Mouse (Mus musculus) right cerebral cortex, postnatal 10 days (tissue): ENCODE measurements around the gene Il4ra.

Source experiments
- DNase-seq, 2 experiments: peaks; one replicate each; pipeline ENCODE4 v3.0.0; 2021; ENCODE audit warnings: low spot score in 2 of 2

Gene Il4ra

GRCm38 (mm10) chr7:125551766-125552709, at the start of gene Il4ra:
Gene Il4ra, plus strand, starts transcription at chr7:125552120.
- DNase-seq: peak; percentile 79 to 81

- DNase-seq: no peak
Observed at GRCm38 (mm10) chr7:125503374-125504092, 48.4 kb upstream of the Il4ra start.

DNA sequence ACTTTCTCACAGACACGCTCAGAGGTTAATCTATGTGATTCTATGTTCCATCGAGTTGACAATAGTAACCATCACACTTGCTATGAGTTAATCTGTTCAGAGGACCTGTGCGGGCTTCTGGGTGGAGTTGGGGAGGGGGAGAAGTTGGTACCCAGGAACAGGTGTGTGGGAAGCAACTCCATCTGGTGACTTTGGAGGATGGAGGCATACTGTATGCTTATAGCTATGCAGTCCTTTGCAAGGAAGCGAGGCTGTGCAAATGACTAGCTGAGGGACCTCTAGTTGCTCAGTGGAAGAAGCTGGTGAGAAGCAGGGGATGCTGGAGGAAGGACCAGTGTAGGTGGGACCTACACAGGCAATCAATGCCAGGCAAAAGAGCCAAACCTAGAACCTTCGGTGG, 47.3 kb upstream of the Il4ra start:
- peak in 1 of 2 experiments; percentile 40 for DNase-seq

DNA sequence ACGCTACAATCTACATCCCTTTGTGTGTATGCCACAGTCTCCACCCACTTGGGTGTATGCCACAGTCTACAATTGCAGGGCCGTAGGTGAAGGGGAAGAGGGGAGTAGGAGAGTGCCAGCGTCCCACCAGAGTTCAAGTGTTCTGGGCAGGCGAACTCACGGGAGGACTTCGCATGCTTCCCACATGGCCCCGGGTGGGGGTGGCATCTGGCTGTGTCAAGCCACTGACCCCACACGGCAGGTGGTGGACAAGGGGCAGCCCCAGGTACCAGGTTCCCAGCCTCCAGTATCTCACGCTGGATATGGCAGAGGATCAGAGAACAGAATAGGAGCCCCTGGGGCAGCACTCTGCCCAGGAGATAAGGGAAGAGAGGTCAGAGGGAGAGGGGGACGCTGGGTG, 46.4 kb upstream of the Il4ra start:
- no peak for DNase-seq

- DNase-seq: no peak
Observed at GRCm38 (mm10) chr7:125507279-125507678, 44.6 kb upstream of the Il4ra start.

GRCm38 (mm10) chr7:125511432-125511831, 40.5 kb upstream of the Il4ra start:
- no peak for DNase-seq

DNA sequence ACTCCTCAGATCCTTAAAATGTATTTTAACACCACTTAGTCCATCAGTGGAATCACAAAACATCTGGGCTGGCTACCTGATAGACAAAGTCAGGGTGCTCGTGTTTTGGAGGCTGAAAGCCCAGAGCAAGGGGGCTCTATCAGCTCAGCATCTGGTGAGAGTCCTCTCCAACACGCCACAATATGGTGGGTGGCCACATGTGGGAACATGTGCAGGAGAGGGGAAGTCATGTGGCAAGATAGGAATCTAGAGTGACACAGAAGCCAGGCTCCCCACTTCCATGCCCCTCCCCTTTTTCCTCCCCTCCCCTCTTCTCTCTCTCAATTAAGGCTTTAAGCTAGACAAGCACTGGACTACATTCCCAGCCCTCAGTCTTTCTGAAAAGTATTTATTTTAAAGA, 40.1 kb upstream of the Il4ra start:
- no peak for DNase-seq

DNA sequence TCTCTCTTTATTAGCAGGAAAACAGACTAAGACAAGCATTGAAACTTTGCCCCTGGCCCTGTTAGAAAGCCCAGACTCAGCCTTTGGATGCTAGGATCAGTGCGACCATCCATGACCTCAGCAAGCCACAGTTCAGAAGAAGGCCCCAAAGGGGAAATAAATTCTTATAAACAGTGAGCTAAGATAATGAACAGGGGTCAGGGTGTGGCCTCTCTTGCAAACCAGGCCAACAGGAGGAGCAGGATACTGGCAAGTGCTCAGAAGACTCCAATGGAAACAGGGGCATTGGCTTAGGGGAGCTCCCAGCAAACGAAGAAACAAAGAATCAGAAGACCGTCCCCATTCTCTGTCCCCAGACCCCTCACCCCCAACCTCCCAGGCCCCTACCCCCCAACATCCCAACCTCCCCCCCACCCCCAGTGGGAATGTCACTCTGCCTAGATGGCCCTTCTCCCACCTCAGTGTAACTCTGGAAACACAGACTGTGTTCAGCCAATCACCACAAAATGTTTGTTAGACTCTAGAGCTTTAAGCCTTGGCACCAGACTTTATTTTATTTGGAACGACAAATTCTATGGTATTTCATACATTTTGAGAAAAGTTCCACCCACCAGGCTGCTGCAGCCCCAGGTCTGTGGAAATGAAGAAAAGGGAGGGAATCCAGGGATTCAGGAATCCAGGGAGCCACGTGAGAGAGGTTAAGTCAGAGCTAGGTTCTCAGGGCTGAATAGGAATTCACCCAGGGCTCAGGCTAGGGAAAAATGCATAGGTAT, 36.7 kb upstream of the Il4ra start:
- DNase-seq: no peak

GRCm38 (mm10) chr7:125516723-125517122, 35.2 kb upstream of the Il4ra start:
- DNase-seq: no peak

DNA sequence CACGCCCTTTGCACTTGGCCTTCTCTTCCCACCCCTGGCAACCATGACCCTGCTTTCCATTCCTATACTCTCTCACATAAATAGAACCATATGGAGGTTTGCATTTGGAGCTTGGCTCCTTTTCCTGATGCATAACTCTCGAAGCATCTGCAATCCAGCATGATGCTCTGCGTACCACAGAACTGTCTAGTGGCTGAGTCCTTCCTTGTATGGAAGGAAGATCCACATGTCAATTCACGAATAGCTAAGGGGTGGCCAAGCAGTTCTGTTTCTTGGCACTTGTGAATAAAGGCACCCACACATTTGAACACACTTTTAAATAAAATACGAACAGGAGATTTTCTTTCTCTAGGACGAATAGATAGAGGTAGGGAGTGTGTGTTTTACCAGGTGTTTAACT, 34.5 kb upstream of the Il4ra start:
- DNase-seq: no peak

GRCm38 (mm10) chr7:125519715-125520114, 32.2 kb upstream of the Il4ra start:
- no peak for DNase-seq

DNA sequence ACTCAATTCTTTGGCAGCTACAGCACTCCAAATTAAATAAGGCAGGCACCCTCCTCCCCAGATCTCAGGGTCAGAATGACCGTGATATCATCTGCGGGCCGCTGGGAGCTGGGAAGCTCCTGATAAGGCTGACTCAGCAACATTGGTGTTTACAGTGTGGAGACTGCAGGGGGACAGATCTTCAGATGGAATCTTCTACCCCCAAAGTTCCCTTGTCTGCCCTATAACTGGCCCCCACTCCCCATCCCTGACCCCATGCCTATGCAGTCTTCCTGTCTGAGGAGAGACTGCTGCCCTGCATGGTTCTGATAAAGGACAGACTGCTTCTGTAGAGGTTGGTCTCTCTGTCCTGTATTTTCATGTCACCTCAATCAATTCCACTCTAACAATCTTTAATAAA, 28.9 kb upstream of the Il4ra start:
- DNase-seq: no peak

DNA sequence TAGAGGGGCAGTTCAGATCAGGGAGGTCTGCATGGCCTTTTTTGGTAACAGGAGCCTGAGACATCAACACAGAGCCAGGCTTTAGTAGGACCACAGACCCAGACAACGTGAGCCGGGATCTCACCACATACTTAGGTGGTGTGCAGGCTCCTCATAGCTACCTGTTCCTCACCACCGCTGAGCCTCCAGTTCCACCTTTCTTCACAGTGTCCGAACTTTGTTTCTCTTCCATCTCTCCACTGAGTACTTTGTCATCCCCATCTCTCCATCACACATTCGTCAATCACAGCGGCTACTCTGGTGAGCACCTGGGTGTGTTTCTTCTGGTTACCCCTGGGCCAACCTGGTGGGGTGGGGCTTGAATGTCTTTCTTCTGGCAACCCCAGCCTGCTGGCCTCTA, 24.7 kb upstream of the Il4ra start:
- no peak for DNase-seq

GRCm38 (mm10) chr7:125527901-125528580, 23.9 kb upstream of the Il4ra start:
- no peak for DNase-seq

GRCm38 (mm10) chr7:125539351-125539750, 12.6 kb upstream of the Il4ra start:
- DNase-seq: no peak

DNA sequence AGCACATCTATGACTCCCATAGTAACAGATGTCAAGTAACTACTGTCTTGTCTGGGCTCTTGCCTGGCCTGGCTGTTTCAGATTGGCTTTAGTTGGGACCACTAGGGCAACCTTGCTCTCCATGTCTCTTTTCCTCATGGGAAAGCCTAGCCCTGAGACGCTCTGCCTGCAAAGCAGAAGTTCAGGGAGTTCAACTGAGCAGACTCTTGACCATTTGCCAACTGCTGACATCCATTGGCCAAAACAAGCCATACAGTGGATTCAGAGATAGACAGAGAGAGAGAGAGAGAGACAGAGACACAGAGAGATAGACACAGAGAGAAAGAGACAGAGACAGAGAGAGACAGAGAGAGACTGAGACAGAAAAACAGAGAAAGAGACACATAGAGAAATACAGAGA, 10.9 kb upstream of the Il4ra start:
- no peak for DNase-seq

- DNase-seq: no peak
Observed at GRCm38 (mm10) chr7:125541821-125542220, 10.1 kb upstream of the Il4ra start.

DNA sequence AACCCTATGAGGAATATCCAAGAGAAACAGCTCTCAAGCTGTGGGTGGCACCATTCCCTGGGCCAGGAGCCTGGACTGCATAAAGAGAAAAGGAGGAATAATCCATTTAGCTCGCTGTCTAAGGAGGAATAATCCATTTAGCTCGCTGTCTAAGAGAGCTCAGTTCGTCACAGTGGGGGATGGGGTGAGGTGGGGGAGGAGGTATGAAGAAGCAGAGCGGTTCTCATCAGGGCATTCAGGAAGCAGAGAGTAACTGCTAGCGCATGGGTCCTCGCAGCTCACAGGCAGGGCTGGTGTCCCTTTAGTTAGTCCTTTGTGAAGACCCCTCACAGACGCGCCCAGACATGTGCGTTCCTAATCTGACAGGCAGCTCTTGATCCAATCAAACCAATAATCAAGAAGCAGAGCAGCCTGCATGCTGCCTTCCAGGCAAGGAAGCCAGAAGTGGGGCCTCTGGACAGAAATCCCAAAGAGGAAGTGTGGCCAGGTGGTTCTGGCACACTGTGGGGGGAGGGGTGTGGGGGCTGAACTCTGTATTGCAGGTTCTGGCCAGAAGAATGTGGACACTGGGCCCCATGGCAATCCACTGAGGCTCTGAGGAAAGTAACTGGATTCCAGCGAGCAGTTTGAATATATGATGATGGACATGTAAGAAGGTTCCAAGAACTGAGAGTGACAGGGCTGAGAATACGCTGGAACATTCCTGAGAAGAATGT, 9.4 kb upstream of the Il4ra start:
- no peak for DNase-seq

DNA sequence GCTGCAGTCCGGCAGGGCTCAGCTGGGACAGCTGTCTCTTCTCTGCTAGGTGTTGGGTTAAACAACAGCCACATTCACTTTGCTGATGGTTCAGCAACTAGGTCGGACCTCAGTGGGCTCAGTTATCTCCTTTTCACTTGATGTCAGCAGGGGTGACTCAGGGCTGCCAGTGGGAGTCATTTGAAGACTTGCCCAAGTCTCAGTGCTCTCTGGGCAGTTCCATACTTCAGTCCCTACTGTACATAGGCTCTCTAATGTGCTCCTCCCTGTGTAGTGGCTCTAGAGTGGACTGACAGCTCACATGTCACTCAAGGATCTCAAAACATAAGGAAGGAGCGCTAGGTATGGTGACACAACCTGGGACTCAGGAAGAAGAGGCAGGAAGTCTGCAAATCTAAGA, 8.4 kb upstream of the Il4ra start:
- no peak for DNase-seq

- DNase-seq: no peak
Observed at GRCm38 (mm10) chr7:125545331-125545730, 6.6 kb upstream of the Il4ra start.

- DNase-seq: no peak
Observed at GRCm38 (mm10) chr7:125546727-125547126, 5.2 kb upstream of the Il4ra start.
